Mouse (Mus musculus): ENCODE measurements around the gene Irx2.

GRCm38 (mm10) chr13:72634752-72635315 lies 6.2 kb downstream of the Irx2 start:
- TF ChIP-seq GATA1 (IDR thresholded peaks at IDR 0.05; ENCODE audit: borderline replicate concordance, low read length) (no peak), FLI1 (IDR thresholded peaks at IDR 0.05; ENCODE audit: low read length) (no peak)
